Mouse (Mus musculus): ENCODE results near the gene Meis1. TPM values are rescaled to one million over a fixed set of nuclear protein-coding genes. Genes with fewer than 3 reads are reported as not detected.
A peak's percentile ranks its signal among the peaks of the same experiment; 100 is the strongest.

Gene Meis1
- total RNA-seq (2021) = 10 to 100 TPM; 56.0 to 57.4 TPM
- long read RNA-seq, experiment 1, transcript Meis1-201 (13 exons, 3,196 nt) = major isoform, 13 of 28 reads
- long read RNA-seq, experiment 1, partial matches to known transcripts = 5 of 28 reads
- long read RNA-seq, experiment 1, other reads (novel, unspliced or antisense) = 7 of 28 reads
- long read RNA-seq, experiment 2, transcript Meis1-201 (13 exons, 3,196 nt) = major isoform, 6 of 11 reads
- long read RNA-seq, experiment 2, partial matches to known transcripts = 1 of 11 reads
- long read RNA-seq, experiment 2, other reads (novel, unspliced or antisense) = 4 of 11 reads

GRCm38 (mm10) chr11:19018489-19019203, at the start of gene Meis1:
Gene Meis1 (minus strand): TSS chr11:19018985.
- peak; percentile 92 to 93 for DNase-seq

- DNase-seq = no peak
Observed at GRCm38 (mm10) chr11:19067334-19067733, 48.5 kb upstream of the Meis1 start.

- DNase-seq = no peak
Observed at GRCm38 (mm10) chr11:19049276-19049675, 30.5 kb upstream of the Meis1 start.

DNA sequence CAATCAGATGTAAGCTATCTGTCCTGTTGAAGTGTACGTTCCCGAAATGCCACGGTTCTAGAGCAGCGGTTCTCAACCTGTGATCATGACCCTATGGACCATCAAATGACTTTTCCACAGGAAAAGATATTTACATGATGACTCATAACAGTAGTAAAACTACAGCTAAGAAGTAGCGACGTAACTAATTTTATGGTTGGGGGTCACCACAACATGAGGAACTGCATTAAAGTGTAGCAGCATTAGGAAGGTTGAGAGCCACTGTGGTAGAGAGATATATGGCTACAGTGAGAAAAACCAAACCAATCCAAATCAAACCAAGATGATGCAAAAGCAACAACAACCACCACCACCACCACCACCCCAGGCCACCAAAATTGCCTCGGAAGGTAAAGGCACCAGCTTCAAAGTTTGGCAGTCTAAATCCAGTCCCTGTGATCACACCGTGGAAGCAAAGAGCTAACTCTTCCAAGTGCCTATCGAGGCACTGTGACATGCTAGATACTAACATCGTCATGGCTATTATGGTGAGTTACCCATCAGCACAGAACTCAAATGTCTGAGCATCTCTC, 17.9 kb upstream of the Meis1 start:
- DNase-seq = no peak

DNA sequence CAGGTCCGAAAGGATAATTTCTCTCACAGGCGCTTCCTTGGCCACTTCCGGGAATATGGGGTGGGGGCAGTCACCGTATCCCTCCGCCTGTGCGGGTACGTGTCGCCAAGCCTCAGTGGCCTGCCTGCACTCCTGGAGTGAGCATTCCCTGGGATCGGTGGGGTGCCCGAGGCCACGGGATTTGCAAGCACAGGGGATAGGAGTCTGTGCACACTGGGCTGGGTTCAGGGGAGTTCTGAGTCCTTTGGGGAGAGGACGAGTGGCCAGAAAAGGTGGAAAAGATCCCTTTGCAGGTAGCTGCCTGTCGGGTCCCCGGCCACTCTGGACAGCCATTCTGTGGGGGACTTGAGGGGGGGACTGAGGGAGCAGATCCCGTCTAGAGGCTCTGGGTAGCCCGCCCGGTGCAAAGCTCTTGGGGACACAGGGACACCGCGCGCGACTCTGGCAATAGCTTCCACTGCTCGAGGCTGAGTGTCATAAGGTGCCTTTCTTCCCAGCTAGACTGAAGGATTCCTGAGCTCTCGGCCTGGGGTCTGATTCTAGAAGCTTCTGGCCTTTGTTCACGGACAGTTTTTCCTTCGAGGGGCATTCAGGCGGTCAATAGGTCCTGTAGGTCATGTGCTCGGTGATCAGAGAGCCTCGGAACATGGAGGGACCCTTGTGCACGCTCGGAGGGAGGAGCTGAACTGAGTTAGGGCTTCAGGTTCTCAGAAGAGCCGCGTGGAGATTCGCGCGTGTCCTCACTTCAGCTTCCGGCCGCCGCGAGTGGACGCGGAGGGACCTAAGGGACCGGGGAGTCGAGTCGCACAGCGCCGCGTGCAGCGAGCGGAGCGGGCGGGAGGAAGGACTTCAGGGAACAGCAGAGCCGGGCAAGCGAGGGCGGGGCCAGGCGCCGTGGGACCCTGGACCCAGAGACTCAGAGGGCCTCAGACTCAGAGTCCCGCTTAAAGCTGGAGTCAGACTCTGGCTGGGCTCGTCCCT, 8.1 kb upstream of the Meis1 start:
- peak; percentile 84 to 89 for DNase-seq

DNA sequence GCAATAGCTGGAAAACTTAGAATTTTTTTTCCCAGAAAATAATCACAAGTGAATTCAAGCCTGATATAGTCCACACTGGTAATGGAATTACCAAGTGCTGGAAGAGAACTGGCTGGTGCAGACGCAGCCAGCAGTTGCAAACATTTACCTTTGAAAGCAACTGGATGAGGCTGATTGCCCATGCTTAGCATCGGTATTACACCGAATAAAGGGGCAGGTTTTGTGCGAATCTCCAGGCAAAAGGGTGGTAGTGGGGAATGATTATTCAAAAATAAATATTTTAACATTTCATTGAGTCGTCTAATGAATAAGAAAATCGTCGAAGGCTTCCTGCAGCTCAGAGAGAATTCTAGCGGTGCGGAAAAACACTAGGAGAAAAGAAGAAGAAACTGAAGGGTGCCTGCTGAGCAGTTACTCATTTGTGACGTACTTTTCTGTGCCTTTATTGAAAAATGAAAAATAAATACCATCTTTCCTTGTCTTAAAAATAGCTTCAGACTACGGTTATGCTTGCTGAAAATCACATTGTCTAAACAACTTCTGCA, 7.3 kb upstream of the Meis1 start:
- DNase-seq = no peak

DNA sequence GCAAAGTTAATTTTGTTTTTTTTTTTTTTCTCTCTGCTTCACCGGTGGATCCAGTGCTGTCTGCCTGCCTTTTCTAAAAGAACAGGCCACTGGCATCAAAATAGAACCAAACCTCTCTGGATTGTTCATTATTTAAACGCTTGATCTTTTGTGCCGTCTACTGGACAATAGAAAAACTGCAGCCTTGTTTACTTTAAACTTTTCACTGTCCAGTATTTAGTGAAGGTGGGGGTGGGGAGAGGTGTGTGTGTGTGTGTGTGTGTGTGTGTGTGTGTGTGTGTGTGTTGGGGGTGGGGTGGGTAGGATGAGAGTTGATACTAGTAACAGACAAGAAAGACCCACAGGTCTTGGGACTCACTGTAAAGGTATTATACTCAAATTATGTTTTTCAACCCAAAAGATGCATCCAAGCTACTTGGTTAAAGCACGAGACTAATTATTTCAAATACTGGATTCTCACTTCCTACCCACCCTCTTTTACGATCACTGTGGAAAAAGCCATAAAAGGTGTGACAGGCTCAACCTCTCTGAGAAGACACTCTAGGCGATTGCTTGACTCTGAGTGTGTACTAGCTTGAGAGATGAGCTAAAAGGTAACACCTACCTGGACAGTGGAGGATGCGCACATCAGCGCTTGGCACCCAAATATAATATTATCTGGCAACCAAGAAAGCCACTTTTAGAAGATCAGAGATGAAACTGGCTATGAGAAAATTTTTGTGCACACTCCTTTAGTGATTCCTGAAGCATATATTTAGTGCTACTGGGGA, 5.9 kb upstream of the Meis1 start:
- peak in 1 of 2 experiments; percentile 62 for DNase-seq

DNA sequence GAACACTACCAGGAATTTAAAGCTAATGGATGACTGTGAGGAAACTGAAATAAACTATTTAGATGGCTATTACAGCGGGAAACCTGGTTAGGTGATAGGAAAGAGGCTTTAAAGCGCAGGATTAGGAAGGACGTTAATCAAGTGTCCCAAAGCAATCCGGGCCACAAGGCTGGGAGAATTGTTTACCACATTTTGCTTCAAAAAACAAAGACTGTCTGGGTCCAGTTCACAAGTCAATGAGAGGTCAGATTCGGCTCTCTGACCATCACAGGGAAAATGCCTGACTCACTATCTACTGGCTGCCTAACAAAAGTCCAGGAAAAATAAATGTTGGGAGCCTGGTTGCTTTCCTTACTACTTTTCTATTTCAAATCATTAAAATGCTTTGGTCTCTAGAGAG, 4.6 kb upstream of the Meis1 start:
- DNase-seq = no peak

GRCm38 (mm10) chr11:19022576-19022975, 3.8 kb upstream of the Meis1 start:
- no peak for DNase-seq

DNA sequence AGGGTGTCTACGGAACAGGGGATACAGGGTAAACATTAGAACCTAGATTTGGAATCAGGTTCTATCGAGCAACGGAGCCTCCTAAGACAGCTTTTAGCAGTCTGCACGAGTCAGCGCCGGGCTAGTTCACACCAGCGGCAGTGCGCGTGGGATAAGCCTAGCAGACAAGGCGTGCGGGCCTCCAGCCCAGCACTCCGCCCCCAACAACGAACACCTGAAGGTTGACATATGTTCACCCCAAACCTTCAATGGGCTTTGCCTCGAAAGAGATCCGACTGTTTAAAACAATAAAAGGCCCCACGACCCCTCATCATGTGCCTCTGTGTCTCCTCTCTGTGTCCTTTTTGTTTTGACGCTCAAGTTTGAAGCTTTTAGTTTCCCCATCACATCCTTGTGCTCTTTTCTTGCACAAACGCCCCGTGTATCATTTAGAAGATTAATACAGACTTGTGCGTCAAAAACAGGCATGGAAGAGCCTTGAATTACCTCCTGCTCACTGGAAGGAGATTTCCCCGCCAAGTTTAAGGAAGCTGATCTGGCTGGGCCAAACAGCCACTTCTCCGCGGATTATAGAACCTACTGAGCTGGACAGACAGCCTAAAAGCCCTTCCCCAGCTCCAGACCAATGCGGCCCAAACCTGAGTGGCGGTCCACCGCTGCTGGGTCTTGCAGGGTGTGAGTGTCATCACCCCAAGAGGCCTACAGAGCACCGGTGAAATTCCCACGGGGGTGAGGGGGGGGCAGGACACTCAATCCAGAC, 2.3 kb upstream of the Meis1 start:
- DNase-seq = peak; percentile 46 to 55

- peak; percentile 97 for DNase-seq
Observed at GRCm38 (mm10) chr11:19020371-19020824, 1.6 kb upstream of the Meis1 start.

DNA sequence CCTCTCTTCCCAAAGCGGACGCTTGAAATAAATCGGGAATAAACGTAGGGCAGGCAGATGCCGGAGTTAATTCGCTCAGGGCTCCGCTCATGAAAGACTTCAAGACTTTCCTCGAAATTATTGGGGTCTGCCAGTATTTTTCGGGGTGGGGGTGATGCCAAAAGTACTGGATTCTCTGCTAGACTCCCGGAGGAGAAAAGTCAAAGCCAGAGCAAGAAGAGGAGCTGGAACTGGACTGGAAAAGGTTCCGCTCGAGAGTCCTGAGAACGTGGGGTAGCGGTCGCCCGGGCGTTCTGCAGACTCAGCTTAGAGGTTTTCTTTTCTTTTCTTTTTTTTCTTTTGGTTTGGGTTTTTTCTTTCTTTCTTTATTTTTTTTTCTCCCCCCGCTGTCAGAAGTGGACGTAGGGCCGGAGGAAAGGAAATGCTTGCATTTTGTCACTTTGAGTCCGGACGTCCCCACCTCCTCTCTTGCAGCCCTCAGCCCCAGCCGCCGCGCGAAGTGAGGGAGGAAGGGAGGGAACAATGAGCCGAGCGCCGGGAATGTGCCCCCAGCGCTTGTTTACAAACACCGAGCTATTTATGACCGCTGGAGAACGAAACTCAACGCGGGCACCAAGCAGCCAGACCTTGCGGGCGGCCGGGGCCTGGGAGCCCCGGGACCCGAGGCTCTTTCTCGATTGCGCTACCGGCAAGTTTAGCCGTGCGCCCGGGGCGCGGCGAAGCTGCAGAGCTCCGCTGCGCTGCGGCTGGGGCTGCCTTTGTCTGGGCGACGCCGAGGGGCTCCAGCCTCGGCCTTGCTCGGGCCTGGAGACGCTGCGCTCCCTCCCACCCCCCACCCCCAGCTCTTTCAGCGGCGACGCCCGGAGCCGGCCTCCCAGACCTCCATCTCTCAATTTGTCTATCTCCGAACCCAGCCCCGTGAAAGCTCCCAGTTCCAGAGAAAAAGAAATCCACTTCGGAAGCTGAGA, 703 bp upstream of the Meis1 start:
- peak; percentile 65 to 72 for DNase-seq

GRCm38 (mm10) chr11:19017719-19018413, 919 bp downstream of the Meis1 start:
- no peak for DNase-seq

DNA sequence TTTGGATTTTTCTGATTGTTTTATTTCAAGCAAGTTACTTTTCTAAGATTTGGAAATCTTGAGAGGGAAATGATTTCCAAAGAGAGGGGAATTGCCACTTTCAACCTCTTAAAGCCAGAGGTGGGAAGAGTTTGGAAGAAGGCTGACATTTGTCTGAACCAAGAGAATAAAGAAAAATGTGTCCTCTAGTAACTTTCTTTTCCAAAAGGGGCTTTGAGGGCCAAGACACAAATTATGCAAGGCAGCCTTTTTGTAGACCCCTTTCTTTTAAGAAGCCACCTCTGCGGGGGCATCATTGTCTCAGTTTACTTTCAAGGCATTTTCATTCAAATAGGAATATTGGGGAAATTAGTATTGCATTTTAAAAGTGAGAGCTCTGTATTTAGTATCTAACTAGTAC, 1.5 kb downstream of the Meis1 start:
- DNase-seq = no peak

- no peak for DNase-seq
Observed at GRCm38 (mm10) chr11:19016481-19017220, 2.1 kb downstream of the Meis1 start.

DNA sequence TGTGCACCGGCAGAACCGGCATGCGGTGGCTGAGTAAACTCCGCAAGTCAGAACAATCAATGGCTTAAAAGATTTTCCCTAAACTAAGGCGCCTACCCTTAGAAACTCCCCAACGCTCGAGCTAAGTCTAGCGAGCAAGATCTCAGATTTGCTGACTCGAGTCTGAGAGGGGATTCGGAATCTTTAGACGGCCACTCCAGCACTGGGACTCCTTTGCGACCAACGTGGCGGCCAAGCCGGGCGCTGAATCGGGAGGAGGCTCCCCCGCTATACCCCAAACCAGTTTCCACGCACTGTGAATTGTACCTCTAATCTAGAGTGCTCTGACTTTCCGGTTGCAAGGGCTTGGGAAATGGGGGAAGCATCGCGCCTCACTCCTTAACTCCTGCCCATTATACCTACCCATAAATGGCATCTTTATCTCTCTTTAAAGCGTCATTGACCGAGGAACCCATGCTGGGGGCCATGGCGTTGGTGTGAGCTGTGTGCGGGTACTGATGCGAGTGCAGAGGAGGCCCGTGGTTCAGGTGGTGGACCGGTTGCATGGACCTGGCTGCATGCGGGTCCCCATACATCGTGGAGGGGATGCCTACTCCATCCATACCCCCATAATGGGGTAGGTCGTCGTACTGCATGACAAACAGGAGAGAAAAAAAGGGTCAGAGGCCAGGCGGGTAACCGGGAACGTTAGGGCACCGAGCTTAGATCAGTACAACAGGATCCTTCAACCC, 2.9 kb downstream of the Meis1 start:
- no peak for DNase-seq

- no peak for DNase-seq
Observed at GRCm38 (mm10) chr11:19015381-19015730, 3.4 kb downstream of the Meis1 start.

Measured in adrenal gland, postnatal 36 days (tissue).